Mouse (Mus musculus) retina, adult 2 months (tissue): ENCODE data around the gene Abca7.

Experiments
- DNase-seq: peaks from one replicate; pipeline ENCODE4 v3.0.0-alpha.2; 2012; ENCODE audit warnings: low read depth, low spot score

Abca7 gene

GRCm38 (mm10) chr10:79974087-79974486 lies 22.2 kb upstream of the Abca7 start:
- no peak for DNase-seq

- no peak for DNase-seq
These were observed 21.6 kb upstream of the Abca7 start for GRCm38 (mm10) chr10:79974668-79975067.

GRCm38 (mm10) chr10:79976071-79976721 lies 20.1 kb upstream of the Abca7 start:
- no peak for DNase-seq

- no peak for DNase-seq
These were observed 19.6 kb upstream of the Abca7 start for GRCm38 (mm10) chr10:79976722-79977107.

- no peak for DNase-seq
These were observed 19.0 kb upstream of the Abca7 start for GRCm38 (mm10) chr10:79977324-79977723.

GRCm38 (mm10) chr10:79978061-79978460 lies 18.2 kb upstream of the Abca7 start:
- no peak for DNase-seq

- no peak for DNase-seq
These were observed 16.7 kb upstream of the Abca7 start for GRCm38 (mm10) chr10:79979401-79980155.

GRCm38 (mm10) chr10:79983205-79983604 lies 13.1 kb upstream of the Abca7 start:
- DNase-seq: no peak

- DNase-seq: no peak
These were observed 12.6 kb upstream of the Abca7 start for GRCm38 (mm10) chr10:79983670-79984069.

GRCm38 (mm10) chr10:79984195-79984816 lies 12.0 kb upstream of the Abca7 start, which contains the start of gene Tmem259:
TSS of gene Tmem259 (minus strand) at chr10:79984330.
- DNase-seq: peak; percentile 81

- peak; percentile 95 for DNase-seq
These were observed 11.4 kb upstream of the Abca7 start for GRCm38 (mm10) chr10:79984871-79985270.

GRCm38 (mm10) chr10:79985334-79986231 lies 10.7 kb upstream of the Abca7 start:
- peak; percentile 57 for DNase-seq

GRCm38 (mm10) chr10:79986232-79986878 lies 9.9 kb upstream of the Abca7 start:
- no peak for DNase-seq

- DNase-seq: no peak
These were observed 9.3 kb upstream of the Abca7 start for GRCm38 (mm10) chr10:79986963-79987362.

- DNase-seq: no peak
These were observed 8.4 kb upstream of the Abca7 start for GRCm38 (mm10) chr10:79987771-79988505.

- no peak for DNase-seq
These were observed 7.6 kb upstream of the Abca7 start, which contains the start of gene Cnn2 for GRCm38 (mm10) chr10:79988506-79989271. TSS of gene Cnn2 (plus strand) at chr10:79988584.

GRCm38 (mm10) chr10:79989272-79989786 lies 7.0 kb upstream of the Abca7 start:
- DNase-seq: no peak

GRCm38 (mm10) chr10:79989870-79990269 lies 6.4 kb upstream of the Abca7 start:
- no peak for DNase-seq

GRCm38 (mm10) chr10:79991099-79991498 lies 5.2 kb upstream of the Abca7 start:
- DNase-seq: no peak
